Mouse (Mus musculus): ENCODE measurements around the gene Cuedc1. TPM values are rescaled to one million over a fixed set of nuclear protein-coding genes. Genes with fewer than 3 reads are reported as not detected.
A peak's percentile ranks its signal among the peaks of the same experiment; 100 is the strongest.

The Cuedc1 gene
- total and polyA plus RNA-seq, 2 experiments from 2014 or later, result 37.5 to 38.8 TPM

- DNase-seq (ENCODE audit: low spot score), result no peak
- Histone ChIP-seq H3K27ac (ENCODE audit: low read depth, low read length) (no peak overlapping the region), H3K9ac (replicated peaks; ENCODE audit: low read length, poor library complexity, severe bottlenecking) (no peak overlapping the region), H3K4me2 (ENCODE audit: low read depth, low read length, poor library complexity, severe bottlenecking) (no peak overlapping the region), H3K4me1 (ENCODE audit: insufficient read depth, low read length) (peaks cover 6% of the 10 kb centered on the region; the same call in 1 of the 2 replicates), H3K9me3 (ENCODE audit: low read length) (no peaks in the 10 kb centered on the region), H3K36me3 (ENCODE audit: insufficient read depth, low read length) (no peaks in the 10 kb centered on the region), H3K27me3 (ENCODE audit: insufficient read depth, low read length) (no peaks in the 10 kb centered on the region), H3K4me3 (ENCODE audit: low read depth, low read length) (no peak overlapping the region)
- ATAC-seq (ENCODE audit: low FRiP score), result no peak
- no peak for TF ChIP-seq CTCF (IDR thresholded peaks at IDR 0.05)
- WGBS, result 56% methylated on average over 13 of the region's 13 CpGs
These were observed 14.2 kb downstream of the Cuedc1 start for GRCm38 (mm10) chr11:88112078-88112477.

- TF ChIP-seq CTCF (IDR thresholded peaks at IDR 0.05), result no peak
- Histone ChIP-seq H3K4me2 (ENCODE audit: low read depth, low read length, poor library complexity, severe bottlenecking) (no peak overlapping the region), H3K27me3 (ENCODE audit: insufficient read depth, low read length) (no peaks in the 10 kb centered on the region), H3K4me3 (ENCODE audit: low read depth, low read length) (no peak overlapping the region), H3K27ac (ENCODE audit: low read depth, low read length) (no peak overlapping the region), H3K36me3 (ENCODE audit: insufficient read depth, low read length) (no peaks in the 10 kb centered on the region), H3K9me3 (ENCODE audit: low read length) (no peaks in the 10 kb centered on the region), H3K4me1 (ENCODE audit: insufficient read depth, low read length) (peaks cover 6% of the 10 kb centered on the region; the same call in 1 of the 2 replicates), H3K9ac (replicated peaks; ENCODE audit: low read length, poor library complexity, severe bottlenecking) (no peak overlapping the region)
- 75% methylated on average over 7 of the region's 7 CpGs for WGBS
- ATAC-seq (ENCODE audit: low FRiP score) (no peak), DNase-seq (ENCODE audit: low spot score) (no peak)
These were observed 14.9 kb downstream of the Cuedc1 start for GRCm38 (mm10) chr11:88112677-88113333.

GRCm38 (mm10) chr11:88113543-88114271 lies 15.8 kb downstream of the Cuedc1 start:
- no peak overlapping the region for H3K9ac ChIP-seq (replicated peaks; ENCODE audit: low read length, poor library complexity, severe bottlenecking)
- no peak overlapping the region for H3K4me3 ChIP-seq (ENCODE audit: low read depth, low read length)
- TF ChIP-seq CTCF (IDR thresholded peaks at IDR 0.05), result no peak
- H3K4me1 ChIP-seq (ENCODE audit: insufficient read depth, low read length), result peaks cover 10% of the 10 kb centered on the region
- no peak for DNase-seq (ENCODE audit: low spot score)
- no peaks in the 10 kb centered on the region for H3K36me3 ChIP-seq (ENCODE audit: insufficient read depth, low read length)
- H3K4me2 ChIP-seq (ENCODE audit: low read depth, low read length, poor library complexity, severe bottlenecking), result no peak overlapping the region
- 52% methylated on average over 6 of the region's 6 CpGs for WGBS
- no peaks in the 10 kb centered on the region for H3K27me3 ChIP-seq (ENCODE audit: insufficient read depth, low read length)
- no peak for ATAC-seq (ENCODE audit: low FRiP score)
- no peaks in the 10 kb centered on the region for H3K9me3 ChIP-seq (ENCODE audit: low read length)
- H3K27ac ChIP-seq (ENCODE audit: low read depth, low read length), result no peak overlapping the region

GRCm38 (mm10) chr11:88114871-88115301 lies 17.0 kb downstream of the Cuedc1 start:
- Histone ChIP-seq H3K36me3 (ENCODE audit: insufficient read depth, low read length) (no peaks in the 10 kb centered on the region), H3K4me3 (ENCODE audit: low read depth, low read length) (no peak overlapping the region), H3K4me1 (ENCODE audit: insufficient read depth, low read length) (peaks cover 19% of the 10 kb centered on the region), H3K4me2 (ENCODE audit: low read depth, low read length, poor library complexity, severe bottlenecking) (peak overlapping the region; percentile 12; the same call in 1 of the 2 replicates), H3K9ac (replicated peaks; ENCODE audit: low read length, poor library complexity, severe bottlenecking) (no peak overlapping the region), H3K27me3 (ENCODE audit: insufficient read depth, low read length) (no peaks in the 10 kb centered on the region), H3K9me3 (ENCODE audit: low read length) (no peaks in the 10 kb centered on the region), H3K27ac (ENCODE audit: low read depth, low read length) (peak overlapping the region; percentile 34; the same call in 1 of the 2 replicates)
- 20% methylated on average over 8 of the region's 8 CpGs for WGBS
- TF ChIP-seq CTCF (IDR thresholded peaks at IDR 0.05), result no peak
- no peak for ATAC-seq (ENCODE audit: low FRiP score)
- peak; percentile 63 for DNase-seq (ENCODE audit: low spot score)

- no peak overlapping the region for H3K27ac ChIP-seq (ENCODE audit: low read depth, low read length)
- H3K27me3 ChIP-seq (ENCODE audit: insufficient read depth, low read length), result no peaks in the 10 kb centered on the region
- ATAC-seq (ENCODE audit: low FRiP score), result no peak
- H3K36me3 ChIP-seq (ENCODE audit: insufficient read depth, low read length), result no peaks in the 10 kb centered on the region
- H3K9ac ChIP-seq (replicated peaks; ENCODE audit: low read length, poor library complexity, severe bottlenecking), result no peak overlapping the region
- no peak for TF ChIP-seq CTCF (IDR thresholded peaks at IDR 0.05)
- no peak overlapping the region for H3K4me3 ChIP-seq (ENCODE audit: low read depth, low read length)
- no peak overlapping the region for H3K4me2 ChIP-seq (ENCODE audit: low read depth, low read length, poor library complexity, severe bottlenecking)
- DNase-seq (ENCODE audit: low spot score), result no peak
- 87% methylated on average over 6 of the region's 6 CpGs for WGBS
- H3K4me1 ChIP-seq (ENCODE audit: insufficient read depth, low read length), result peaks cover 19% of the 10 kb centered on the region
- no peaks in the 10 kb centered on the region for H3K9me3 ChIP-seq (ENCODE audit: low read length)
These were observed 18.7 kb downstream of the Cuedc1 start for GRCm38 (mm10) chr11:88116568-88116967.

Data from midbrain, postnatal 0 days (tissue).